Mouse (Mus musculus): ENCODE measurements at regions not wholly inside any gene's neighbourhood (a gene's known extent, or its start where the extent isn't known, plus 50 kb on each side); places are given as distances from the start of the nearest gene placed in this dataset.

- no peak overlapping the region for H3K4me2 ChIP-seq (replicated peaks; ENCODE audit: low read depth, low read length)
- H3K9ac ChIP-seq (replicated peaks; ENCODE audit: low read length) = no peak overlapping the region
- H3K9me3 ChIP-seq (ENCODE audit: low read length) = no peaks in the 10 kb centered on the region
- no peaks in the 10 kb centered on the region for H3K27me3 ChIP-seq (ENCODE audit: insufficient read depth, low read length)
- no peaks in the 10 kb centered on the region for H3K36me3 ChIP-seq (ENCODE audit: insufficient read depth, low read length)
- H3K4me3 ChIP-seq (ENCODE audit: low read length) = no peak overlapping the region
- 89% methylated on average over 9 of the region's 9 CpGs for WGBS
- no peak overlapping the region for H3K27ac ChIP-seq (ENCODE audit: low read length)
- H3K4me1 ChIP-seq (ENCODE audit: insufficient read depth, low read length) = no peaks in the 10 kb centered on the region
- ATAC-seq (ENCODE audit: low FRiP score, low TSS enrichment) = no peak
These were observed 94.9 kb downstream of the Plppr4 start for GRCm38 (mm10) chr3:117265790-117266189.

- H3K4me2 ChIP-seq (replicated peaks; ENCODE audit: low read depth, low read length) = no peak overlapping the region
- ATAC-seq (ENCODE audit: low FRiP score, low TSS enrichment) = no peak
- H3K27ac ChIP-seq (ENCODE audit: low read length) = no peak overlapping the region
- H3K4me1 ChIP-seq (ENCODE audit: insufficient read depth, low read length) = no peaks in the 10 kb centered on the region
- no peaks in the 10 kb centered on the region for H3K36me3 ChIP-seq (ENCODE audit: insufficient read depth, low read length)
- no peak overlapping the region for H3K9ac ChIP-seq (replicated peaks; ENCODE audit: low read length)
- no peaks in the 10 kb centered on the region for H3K9me3 ChIP-seq (ENCODE audit: low read length)
- no peaks in the 10 kb centered on the region for H3K27me3 ChIP-seq (ENCODE audit: insufficient read depth, low read length)
- H3K4me3 ChIP-seq (ENCODE audit: low read length) = no peak overlapping the region
These were observed 112.8 kb downstream of the Plppr4 start for GRCm38 (mm10) chr3:117247833-117248232.

- H3K27me3 ChIP-seq (ENCODE audit: insufficient read depth, low read length) = no peaks in the 10 kb centered on the region
- 86% methylated on average over 6 of the region's 6 CpGs for WGBS
- no peak overlapping the region for H3K4me3 ChIP-seq (ENCODE audit: low read length)
- H3K4me2 ChIP-seq (replicated peaks; ENCODE audit: low read depth, low read length) = no peak overlapping the region
- H3K9ac ChIP-seq (replicated peaks; ENCODE audit: low read length) = no peak overlapping the region
- no peak overlapping the region for H3K27ac ChIP-seq (ENCODE audit: low read length)
- H3K36me3 ChIP-seq (ENCODE audit: insufficient read depth, low read length) = no peaks in the 10 kb centered on the region
- ATAC-seq (ENCODE audit: low FRiP score, low TSS enrichment) = no peak
- no peaks in the 10 kb centered on the region for H3K4me1 ChIP-seq (ENCODE audit: insufficient read depth, low read length)
- peaks cover 4% of the 10 kb centered on the region; the same call in 1 of the 2 replicates for H3K9me3 ChIP-seq (ENCODE audit: low read length)
These were observed 118.9 kb downstream of the Plppr4 start for GRCm38 (mm10) chr3:117241810-117242209.

GRCm38 (mm10) chr3:117226616-117227015, 134.1 kb downstream of the Plppr4 start:
- ATAC-seq (ENCODE audit: low FRiP score, low TSS enrichment) = no peak
- no peak overlapping the region for H3K9ac ChIP-seq (replicated peaks; ENCODE audit: low read length)
- H3K4me1 ChIP-seq (ENCODE audit: insufficient read depth, low read length) = no peaks in the 10 kb centered on the region
- H3K36me3 ChIP-seq (ENCODE audit: insufficient read depth, low read length) = no peaks in the 10 kb centered on the region
- H3K4me3 ChIP-seq (ENCODE audit: low read length) = no peak overlapping the region
- no peak overlapping the region for H3K27ac ChIP-seq (ENCODE audit: low read length)
- 84% methylated on average over 3 of the region's 3 CpGs for WGBS
- H3K9me3 ChIP-seq (ENCODE audit: low read length) = no peaks in the 10 kb centered on the region
- H3K4me2 ChIP-seq (replicated peaks; ENCODE audit: low read depth, low read length) = no peak overlapping the region
- no peaks in the 10 kb centered on the region for H3K27me3 ChIP-seq (ENCODE audit: insufficient read depth, low read length)

GRCm38 (mm10) chr3:117225041-117225440, 135.6 kb downstream of the Plppr4 start:
- H3K4me2 ChIP-seq (replicated peaks; ENCODE audit: low read depth, low read length) = no peak overlapping the region
- H3K4me3 ChIP-seq (ENCODE audit: low read length) = no peak overlapping the region
- no peaks in the 10 kb centered on the region for H3K9me3 ChIP-seq (ENCODE audit: low read length)
- no peak for ATAC-seq (ENCODE audit: low FRiP score, low TSS enrichment)
- no peaks in the 10 kb centered on the region for H3K36me3 ChIP-seq (ENCODE audit: insufficient read depth, low read length)
- no peaks in the 10 kb centered on the region for H3K27me3 ChIP-seq (ENCODE audit: insufficient read depth, low read length)
- no peaks in the 10 kb centered on the region for H3K4me1 ChIP-seq (ENCODE audit: insufficient read depth, low read length)
- no peak overlapping the region for H3K9ac ChIP-seq (replicated peaks; ENCODE audit: low read length)
- 80% methylated on average over 2 of the region's 2 CpGs for WGBS
- H3K27ac ChIP-seq (ENCODE audit: low read length) = no peak overlapping the region

GRCm38 (mm10) chr3:117217952-117218351, 142.7 kb downstream of the Plppr4 start:
- Histone ChIP-seq H3K27ac (ENCODE audit: low read length) (no peak overlapping the region), H3K9me3 (ENCODE audit: low read length) (no peaks in the 10 kb centered on the region), H3K9ac (replicated peaks; ENCODE audit: low read length) (no peak overlapping the region), H3K4me2 (replicated peaks; ENCODE audit: low read depth, low read length) (no peak overlapping the region), H3K36me3 (ENCODE audit: insufficient read depth, low read length) (no peaks in the 10 kb centered on the region), H3K4me3 (ENCODE audit: low read length) (no peak overlapping the region), H3K27me3 (ENCODE audit: insufficient read depth, low read length) (no peaks in the 10 kb centered on the region), H3K4me1 (ENCODE audit: insufficient read depth, low read length) (no peaks in the 10 kb centered on the region)
- no peak for ATAC-seq (ENCODE audit: low FRiP score, low TSS enrichment)
- WGBS = 56% methylated on average over 1 of the region's 1 CpGs

- Histone ChIP-seq H3K9ac (replicated peaks; ENCODE audit: low read length) (no peak overlapping the region), H3K4me1 (ENCODE audit: insufficient read depth, low read length) (no peaks in the 10 kb centered on the region), H3K4me2 (replicated peaks; ENCODE audit: low read depth, low read length) (no peak overlapping the region), H3K27ac (ENCODE audit: low read length) (no peak overlapping the region), H3K36me3 (ENCODE audit: insufficient read depth, low read length) (no peaks in the 10 kb centered on the region), H3K4me3 (ENCODE audit: low read length) (no peak overlapping the region), H3K9me3 (ENCODE audit: low read length) (no peaks in the 10 kb centered on the region), H3K27me3 (ENCODE audit: insufficient read depth, low read length) (no peaks in the 10 kb centered on the region)
- WGBS = 77% methylated on average over 1 of the region's 1 CpGs
- ATAC-seq (ENCODE audit: low FRiP score, low TSS enrichment) = no peak
These were observed 168.8 kb downstream of the Plppr4 start for GRCm38 (mm10) chr3:117191903-117192302.

- no peak overlapping the region for H3K4me3 ChIP-seq (ENCODE audit: low read length)
- no peak for ATAC-seq (ENCODE audit: low FRiP score, low TSS enrichment)
- WGBS = 35% methylated on average over 3 of the region's 3 CpGs
- no peaks in the 10 kb centered on the region for H3K4me1 ChIP-seq (ENCODE audit: insufficient read depth, low read length)
- no peak overlapping the region for H3K27ac ChIP-seq (ENCODE audit: low read length)
- no peaks in the 10 kb centered on the region for H3K27me3 ChIP-seq (ENCODE audit: insufficient read depth, low read length)
- no peak overlapping the region for H3K9ac ChIP-seq (replicated peaks; ENCODE audit: low read length)
- H3K9me3 ChIP-seq (ENCODE audit: low read length) = no peaks in the 10 kb centered on the region
- H3K36me3 ChIP-seq (ENCODE audit: insufficient read depth, low read length) = no peaks in the 10 kb centered on the region
- H3K4me2 ChIP-seq (replicated peaks; ENCODE audit: low read depth, low read length) = no peak overlapping the region
These were observed 171.7 kb downstream of the Plppr4 start for GRCm38 (mm10) chr3:117188782-117189500.

- no peaks in the 10 kb centered on the region for H3K36me3 ChIP-seq (ENCODE audit: insufficient read depth, low read length)
These were observed 177.0 kb downstream of the Plppr4 start for GRCm38 (mm10) chr3:117183654-117184184.

GRCm38 (mm10) chr3:117169740-117170139, 190.9 kb downstream of the Plppr4 start:
- WGBS = 83% methylated on average over 2 of the region's 2 CpGs
- ATAC-seq (ENCODE audit: low FRiP score, low TSS enrichment) = no peak
- no peaks in the 10 kb centered on the region for H3K9me3 ChIP-seq (ENCODE audit: low read length)

More at GRCm38 (mm10) chr3:117183654-117184184, 177.0 kb downstream of the Plppr4 start:
- H3K4me3 ChIP-seq (ENCODE audit: low read length) = no peak overlapping the region
- no peaks in the 10 kb centered on the region for H3K27me3 ChIP-seq (ENCODE audit: insufficient read depth, low read length)
- no peak overlapping the region for H3K27ac ChIP-seq (ENCODE audit: low read length)
- no peak overlapping the region for H3K9ac ChIP-seq (replicated peaks; ENCODE audit: low read length)
- no peak for ATAC-seq (ENCODE audit: low FRiP score, low TSS enrichment)
- WGBS = 95% methylated on average over 4 of the region's 4 CpGs
- H3K4me1 ChIP-seq (ENCODE audit: insufficient read depth, low read length) = no peaks in the 10 kb centered on the region
- no peaks in the 10 kb centered on the region for H3K9me3 ChIP-seq (ENCODE audit: low read length)
- no peak overlapping the region for H3K4me2 ChIP-seq (replicated peaks; ENCODE audit: low read depth, low read length)

More at GRCm38 (mm10) chr3:117169740-117170139, 190.9 kb downstream of the Plppr4 start:
- Histone ChIP-seq H3K4me2 (replicated peaks; ENCODE audit: low read depth, low read length) (no peak overlapping the region), H3K4me3 (ENCODE audit: low read length) (no peak overlapping the region), H3K4me1 (ENCODE audit: insufficient read depth, low read length) (no peaks in the 10 kb centered on the region), H3K9ac (replicated peaks; ENCODE audit: low read length) (no peak overlapping the region), H3K27me3 (ENCODE audit: insufficient read depth, low read length) (no peaks in the 10 kb centered on the region), H3K27ac (ENCODE audit: low read length) (no peak overlapping the region), H3K36me3 (ENCODE audit: insufficient read depth, low read length) (no peaks in the 10 kb centered on the region)

Data from kidney, embryonic 16.5 days (tissue).